Mouse (Mus musculus): Measurements from ENCODE around the gene Lcn6. TPM values are rescaled to one million over a fixed set of nuclear protein-coding genes. Genes with fewer than 3 reads are reported as not detected.
"Not testable (repeated sequence)": the region's sequence is repeated elsewhere in the genome, so short reads cannot be mapped to it uniquely, and the experiment has no call there.

The Lcn6 gene
- total RNA-seq, 2 experiments from 2014 or later, result not detected

GRCm38 (mm10) chr2:25698696-25699095, 22.1 kb downstream of the Lcn6 start:
- no peak for ATAC-seq (replicated peaks; ENCODE audit: low FRiP score, low TSS enrichment, poor library complexity, severe bottlenecking)

GRCm38 (mm10) chr2:25699743-25700142, 23.2 kb downstream of the Lcn6 start, which contains the start of gene Obp2a:
Obp2a (plus strand) TSS chr2:25700043.
- not testable (repeated sequence) for ATAC-seq (replicated peaks; ENCODE audit: low FRiP score, low TSS enrichment, poor library complexity, severe bottlenecking)

GRCm38 (mm10) chr2:25701001-25701400, 24.4 kb downstream of the Lcn6 start:
- ATAC-seq (replicated peaks; ENCODE audit: low FRiP score, low TSS enrichment, poor library complexity, severe bottlenecking), result no peak

GRCm38 (mm10) chr2:25703706-25704105, 27.1 kb downstream of the Lcn6 start:
- no peak for ATAC-seq (replicated peaks; ENCODE audit: low FRiP score, low TSS enrichment, poor library complexity, severe bottlenecking)

- peak; percentile 84 for ATAC-seq (replicated peaks; ENCODE audit: low FRiP score, low TSS enrichment, poor library complexity, severe bottlenecking)
These were observed 30.3 kb downstream of the Lcn6 start, which contains the start of gene Bmyc for GRCm38 (mm10) chr2:25706643-25707481. Bmyc (plus strand) TSS chr2:25706739.

- 0 out of 2 replicates have a peak, but pooled peaks have one; percentile 40 for ATAC-seq (replicated peaks; ENCODE audit: low FRiP score, low TSS enrichment, poor library complexity, severe bottlenecking)
These were observed 31.5 kb downstream of the Lcn6 start for GRCm38 (mm10) chr2:25708121-25708520.

- not testable (repeated sequence) for ATAC-seq (replicated peaks; ENCODE audit: low FRiP score, low TSS enrichment, poor library complexity, severe bottlenecking)
These were observed 32.5 kb downstream of the Lcn6 start for GRCm38 (mm10) chr2:25709056-25709455.

- ATAC-seq (replicated peaks; ENCODE audit: low FRiP score, low TSS enrichment, poor library complexity, severe bottlenecking), result not testable (repeated sequence)
These were observed 33.2 kb downstream of the Lcn6 start for GRCm38 (mm10) chr2:25709791-25710190.

- not testable (repeated sequence) for ATAC-seq (replicated peaks; ENCODE audit: low FRiP score, low TSS enrichment, poor library complexity, severe bottlenecking)
These were observed 35.1 kb downstream of the Lcn6 start for GRCm38 (mm10) chr2:25711641-25712040.

GRCm38 (mm10) chr2:25717222-25717621, 40.6 kb downstream of the Lcn6 start:
- no peak for ATAC-seq (replicated peaks; ENCODE audit: low FRiP score, low TSS enrichment, poor library complexity, severe bottlenecking)

Other genes with a start within 250 kb of the Lcn6 start
- gene Abca2, start 248.1 kb upstream of the Lcn6 start, total RNA-seq (2014; fragmentation: Nextera tagmentation), result 34.7 and 38.3 TPM in 2 replicates
- gene Abca2, start 248.1 kb upstream of the Lcn6 start, total RNA-seq (2017), result 10.8 and 13.1 TPM in 2 replicates
- not detected in 2 replicates for gene Clic3, start 219.9 kb upstream of the Lcn6 start, total RNA-seq (2014; fragmentation: Nextera tagmentation)
- not detected in 2 replicates for gene Clic3, start 219.9 kb upstream of the Lcn6 start, total RNA-seq (2017)
- gene Paxx, start 215.7 kb upstream of the Lcn6 start, total RNA-seq (2014; fragmentation: Nextera tagmentation), result 34.5 and 36.3 TPM in 2 replicates
- gene Paxx, start 215.7 kb upstream of the Lcn6 start, total RNA-seq (2017), result 17.9 and 25.9 TPM in 2 replicates
- gene Ptgds, start 206.7 kb upstream of the Lcn6 start, total RNA-seq (2014; fragmentation: Nextera tagmentation), result not detected in 2 replicates
- not detected in 2 replicates for gene Ptgds, start 206.7 kb upstream of the Lcn6 start, total RNA-seq (2017)
- not detected in 2 replicates for gene Lcn12, start 182.9 kb upstream of the Lcn6 start, total RNA-seq (2014; fragmentation: Nextera tagmentation)
- gene Lcn12, start 182.9 kb upstream of the Lcn6 start, total RNA-seq (2017), result not detected in 2 replicates
- gene Fbxw5, start 176.0 kb upstream of the Lcn6 start, total RNA-seq (2014; fragmentation: Nextera tagmentation), result 50.4 and 64.5 TPM in 2 replicates
- gene Fbxw5, start 176.0 kb upstream of the Lcn6 start, total RNA-seq (2017), result 24.0 and 28.9 TPM in 2 replicates
- 0.63 and 2.2 TPM in 2 replicates for gene C8g, start 175.1 kb upstream of the Lcn6 start, total RNA-seq (2014; fragmentation: Nextera tagmentation)
- gene C8g, start 175.1 kb upstream of the Lcn6 start, total RNA-seq (2017), result 0.76 and 3.3 TPM in 2 replicates
- gene Traf2, start 129.8 kb upstream of the Lcn6 start, total RNA-seq (2014; fragmentation: Nextera tagmentation), result 19.2 and 22.4 TPM in 2 replicates
- 13.7 and 14.3 TPM in 2 replicates for gene Traf2, start 129.8 kb upstream of the Lcn6 start, total RNA-seq (2017)
- gene Edf1, start 118.9 kb upstream of the Lcn6 start, total RNA-seq (2014; fragmentation: Nextera tagmentation), result 151 and 209 TPM in 2 replicates
- 60.9 and 105 TPM in 2 replicates for gene Edf1, start 118.9 kb upstream of the Lcn6 start, total RNA-seq (2017)
- gene Mamdc4, start 101.9 kb upstream of the Lcn6 start, total RNA-seq (2014; fragmentation: Nextera tagmentation), result 6.5 and 8.1 TPM in 2 replicates
- gene Mamdc4, start 101.9 kb upstream of the Lcn6 start, total RNA-seq (2017), result 0.38 and 2.0 TPM in 2 replicates
- 36.5 and 43.2 TPM in 2 replicates for gene Phpt1, start 101.6 kb upstream of the Lcn6 start, total RNA-seq (2014; fragmentation: Nextera tagmentation)
- gene Phpt1, start 101.6 kb upstream of the Lcn6 start, total RNA-seq (2017), result 19.1 and 25.2 TPM in 2 replicates
- not detected in 2 replicates for gene Ajm1, start 95.0 kb upstream of the Lcn6 start, total RNA-seq (2014; fragmentation: Nextera tagmentation)
- gene Ajm1, start 95.0 kb upstream of the Lcn6 start, total RNA-seq (2017), result 0.09 TPM in 1 of 2 replicates, not detected in the other
- 55.8 and 58.7 TPM in 2 replicates for gene Rabl6, start 68.3 kb upstream of the Lcn6 start, total RNA-seq (2014; fragmentation: Nextera tagmentation)
- gene Rabl6, start 68.3 kb upstream of the Lcn6 start, total RNA-seq (2017), result 58.5 and 92.0 TPM in 2 replicates
- not detected in 2 replicates for gene Ccdc183, start 59.1 kb upstream of the Lcn6 start, total RNA-seq (2014; fragmentation: Nextera tagmentation)
- gene Ccdc183, start 59.1 kb upstream of the Lcn6 start, total RNA-seq (2017), result not detected in 2 replicates
- gene Tmem141, start 54.8 kb upstream of the Lcn6 start, total RNA-seq (2014; fragmentation: Nextera tagmentation), result 2.1 and 3.0 TPM in 2 replicates
- 3.7 and 5.9 TPM in 2 replicates for gene Tmem141, start 54.8 kb upstream of the Lcn6 start, total RNA-seq (2017)
- gene Fcna, start 48.8 kb upstream of the Lcn6 start, total RNA-seq (2014; fragmentation: Nextera tagmentation), result not detected in 2 replicates
- not detected in 2 replicates for gene Fcna, start 48.8 kb upstream of the Lcn6 start, total RNA-seq (2017)
- gene Lcn8, start 23.7 kb upstream of the Lcn6 start, total RNA-seq (2014; fragmentation: Nextera tagmentation), result not detected in 2 replicates
- gene Lcn8, start 23.7 kb upstream of the Lcn6 start, total RNA-seq (2017), result not detected in 2 replicates
- gene Lcn5, start 18.8 kb upstream of the Lcn6 start, total RNA-seq (2014; fragmentation: Nextera tagmentation), result not detected in 2 replicates
- gene Lcn5, start 18.8 kb upstream of the Lcn6 start, total RNA-seq (2017), result not detected in 2 replicates
- gene Lcn10, start 5.9 kb downstream of the Lcn6 start, total RNA-seq (2014; fragmentation: Nextera tagmentation), result not detected in 2 replicates
- gene Lcn10, start 5.9 kb downstream of the Lcn6 start, total RNA-seq (2017), result not detected in 2 replicates
- not detected in 2 replicates for gene Obp2a, start 23.3 kb downstream of the Lcn6 start, total RNA-seq (2014; fragmentation: Nextera tagmentation)
- not detected in 2 replicates for gene Obp2a, start 23.3 kb downstream of the Lcn6 start, total RNA-seq (2017)
- 2.8 and 7.9 TPM in 2 replicates for gene Bmyc, start 30.0 kb downstream of the Lcn6 start, total RNA-seq (2014; fragmentation: Nextera tagmentation)
- gene Bmyc, start 30.0 kb downstream of the Lcn6 start, total RNA-seq (2017), result 2.4 and 2.5 TPM in 2 replicates
- not detected in 2 replicates for gene Obp2b, start 60.2 kb downstream of the Lcn6 start, total RNA-seq (2014; fragmentation: Nextera tagmentation)
- gene Obp2b, start 60.2 kb downstream of the Lcn6 start, total RNA-seq (2017), result not detected in 2 replicates
- not detected in 2 replicates for gene Lcn3, start 88.8 kb downstream of the Lcn6 start, total RNA-seq (2014; fragmentation: Nextera tagmentation)
- gene Lcn3, start 88.8 kb downstream of the Lcn6 start, total RNA-seq (2017), result not detected in 2 replicates
- not detected in 2 replicates for gene Lcn11, start 100.2 kb downstream of the Lcn6 start, total RNA-seq (2014; fragmentation: Nextera tagmentation)
- not detected in 2 replicates for gene Lcn11, start 100.2 kb downstream of the Lcn6 start, total RNA-seq (2017)
- gene Gm13539, start 105.5 kb downstream of the Lcn6 start, total RNA-seq (2014; fragmentation: Nextera tagmentation), result not detected in 2 replicates
- not detected in 2 replicates for gene Gm13539, start 105.5 kb downstream of the Lcn6 start, total RNA-seq (2017)
- gene Glt6d1, start 139.1 kb downstream of the Lcn6 start, total RNA-seq (2014; fragmentation: Nextera tagmentation), result not detected in 2 replicates
- not detected in 2 replicates for gene Glt6d1, start 139.1 kb downstream of the Lcn6 start, total RNA-seq (2017)
- not detected in 2 replicates for gene Lcn9, start 146.4 kb downstream of the Lcn6 start, total RNA-seq (2014; fragmentation: Nextera tagmentation)
- not detected in 2 replicates for gene Lcn9, start 146.4 kb downstream of the Lcn6 start, total RNA-seq (2017)
- not detected in 2 replicates for gene Sohlh1, start 170.5 kb downstream of the Lcn6 start, total RNA-seq (2014; fragmentation: Nextera tagmentation)
- not detected in 2 replicates for gene Sohlh1, start 170.5 kb downstream of the Lcn6 start, total RNA-seq (2017)
- gene Kcnt1, start 186.9 kb downstream of the Lcn6 start, total RNA-seq (2014; fragmentation: Nextera tagmentation), result not detected in 2 replicates
- not detected in 2 replicates for gene Kcnt1, start 186.9 kb downstream of the Lcn6 start, total RNA-seq (2017)